Mouse (Mus musculus): ENCODE measurements at regions not wholly inside any gene's neighbourhood (a gene's known extent, or its start where the extent isn't known, plus 50 kb on each side); places are given as distances from the start of the nearest gene placed in this dataset.

- Histone ChIP-seq H3K27ac (replicated peaks) (no peak overlapping the region), H3K9me3 (no peaks in the 10 kb centered on the region), H3K4me1 (no peaks in the 10 kb centered on the region), H3K27me3 (no peaks in the 10 kb centered on the region), H3K4me3 (no peak overlapping the region), H3K4me2 (replicated peaks) (no peak overlapping the region), H3K9ac (replicated peaks) (no peak overlapping the region), H3K36me3 (no peaks in the 10 kb centered on the region)
- ATAC-seq (ENCODE audit: low FRiP score, low read depth): no peak
- WGBS: 62% methylated on average over 5 of the region's 5 CpGs
These were observed 165.3 kb upstream of the Rnf32 start for GRCm38 (mm10) chr5:29030525-29030924.

- no peak overlapping the region for H3K4me3 ChIP-seq
- H3K4me2 ChIP-seq (replicated peaks): no peak overlapping the region
- H3K36me3 ChIP-seq: no peaks in the 10 kb centered on the region
- H3K4me1 ChIP-seq: no peaks in the 10 kb centered on the region
- no peak overlapping the region for H3K27ac ChIP-seq (replicated peaks)
- 86% methylated on average over 5 of the region's 5 CpGs for WGBS
- no peak for ATAC-seq (ENCODE audit: low FRiP score, low read depth)
- H3K27me3 ChIP-seq: no peaks in the 10 kb centered on the region
- H3K9me3 ChIP-seq: no peaks in the 10 kb centered on the region
- H3K9ac ChIP-seq (replicated peaks): no peak overlapping the region
These were observed 165.8 kb upstream of the Rnf32 start for GRCm38 (mm10) chr5:29029957-29030356.

- H3K4me3 ChIP-seq: no peak overlapping the region
- H3K4me1 ChIP-seq: no peaks in the 10 kb centered on the region
- H3K27ac ChIP-seq (replicated peaks): no peak overlapping the region
- ATAC-seq (ENCODE audit: low FRiP score, low read depth): no peak
- no peaks in the 10 kb centered on the region for H3K9me3 ChIP-seq
- no peak overlapping the region for H3K4me2 ChIP-seq (replicated peaks)
- no peaks in the 10 kb centered on the region for H3K36me3 ChIP-seq
- H3K27me3 ChIP-seq: no peaks in the 10 kb centered on the region
- no peak overlapping the region for H3K9ac ChIP-seq (replicated peaks)
These were observed 170.7 kb upstream of the Rnf32 start for GRCm38 (mm10) chr5:29025045-29025444.

- Histone ChIP-seq H3K4me2 (replicated peaks) (no peak overlapping the region), H3K4me3 (no peak overlapping the region), H3K9ac (replicated peaks) (no peak overlapping the region), H3K9me3 (no peaks in the 10 kb centered on the region), H3K4me1 (no peaks in the 10 kb centered on the region), H3K36me3 (no peaks in the 10 kb centered on the region), H3K27me3 (no peaks in the 10 kb centered on the region), H3K27ac (replicated peaks) (no peak overlapping the region)
- WGBS: 84% methylated on average over 2 of the region's 2 CpGs
- ATAC-seq (ENCODE audit: low FRiP score, low read depth): no peak
These were observed 203.0 kb upstream of the Rnf32 start for GRCm38 (mm10) chr5:28992796-28993195.

GRCm38 (mm10) chr5:28979932-28980331, 215.9 kb upstream of the Rnf32 start:
- no peaks in the 10 kb centered on the region for H3K27me3 ChIP-seq
- H3K4me2 ChIP-seq (replicated peaks): no peak overlapping the region
- H3K9me3 ChIP-seq: no peaks in the 10 kb centered on the region
- ATAC-seq (ENCODE audit: low FRiP score, low read depth): no peak
- 70% methylated on average over 1 of the region's 1 CpGs for WGBS
- H3K4me3 ChIP-seq: no peak overlapping the region
- no peaks in the 10 kb centered on the region for H3K36me3 ChIP-seq
- H3K4me1 ChIP-seq: no peaks in the 10 kb centered on the region
- no peak overlapping the region for H3K9ac ChIP-seq (replicated peaks)
- H3K27ac ChIP-seq (replicated peaks): no peak overlapping the region

- no peaks in the 10 kb centered on the region for H3K27me3 ChIP-seq
- no peak overlapping the region for H3K4me3 ChIP-seq
- H3K9ac ChIP-seq (replicated peaks): no peak overlapping the region
- H3K27ac ChIP-seq (replicated peaks): no peak overlapping the region
- H3K4me2 ChIP-seq (replicated peaks): no peak overlapping the region
- no peaks in the 10 kb centered on the region for H3K9me3 ChIP-seq
- no peak for ATAC-seq (ENCODE audit: low FRiP score, low read depth)
- no peaks in the 10 kb centered on the region for H3K4me1 ChIP-seq
- H3K36me3 ChIP-seq: no peaks in the 10 kb centered on the region
- 85% methylated on average over 2 of the region's 2 CpGs for WGBS
These were observed 225.4 kb upstream of the Rnf32 start for GRCm38 (mm10) chr5:28970404-28970803.

GRCm38 (mm10) chr5:28955036-28955435, 240.8 kb upstream of the Rnf32 start:
- H3K4me3 ChIP-seq: no peak overlapping the region
- no peaks in the 10 kb centered on the region for H3K4me1 ChIP-seq
- no peak overlapping the region for H3K27ac ChIP-seq (replicated peaks)
- no peak for ATAC-seq (ENCODE audit: low FRiP score, low read depth)
- H3K9me3 ChIP-seq: no peaks in the 10 kb centered on the region
- H3K36me3 ChIP-seq: no peaks in the 10 kb centered on the region
- no peak overlapping the region for H3K4me2 ChIP-seq (replicated peaks)
- H3K9ac ChIP-seq (replicated peaks): no peak overlapping the region
- H3K27me3 ChIP-seq: no peaks in the 10 kb centered on the region

- peaks cover 6% of the 10 kb centered on the region; the same call in 1 of the 2 replicates for H3K27me3 ChIP-seq
- ATAC-seq (ENCODE audit: low FRiP score, low read depth): no peak
- 61% methylated on average over 4 of the region's 4 CpGs for WGBS
These were observed 248.3 kb upstream of the Rnf32 start for GRCm38 (mm10) chr5:28947465-28947864.

GRCm38 (mm10) chr5:28943571-28944316, 252.0 kb upstream of the Rnf32 start:
- 51% methylated on average over 13 of the region's 13 CpGs for WGBS
- Histone ChIP-seq H3K9me3 (no peaks in the 10 kb centered on the region), H3K36me3 (no peaks in the 10 kb centered on the region), H3K4me3 (no peak overlapping the region), H3K4me2 (replicated peaks) (no peak overlapping the region), H3K27me3 (peaks cover 10% of the 10 kb centered on the region; the same call in 1 of the 2 replicates), H3K27ac (replicated peaks) (no peak overlapping the region), H3K9ac (replicated peaks) (no peak overlapping the region), H3K4me1 (0 out of 2 replicates have a peak, but pooled peaks cover 4% of the 10 kb centered on the region)
- ATAC-seq (ENCODE audit: low FRiP score, low read depth): no peak

More at GRCm38 (mm10) chr5:28947465-28947864, 248.3 kb upstream of the Rnf32 start:
- H3K36me3 ChIP-seq: no peaks in the 10 kb centered on the region
- no peak overlapping the region for H3K27ac ChIP-seq (replicated peaks)
- H3K9me3 ChIP-seq: no peaks in the 10 kb centered on the region
- H3K9ac ChIP-seq (replicated peaks): no peak overlapping the region
- H3K4me2 ChIP-seq (replicated peaks): no peak overlapping the region
- H3K4me3 ChIP-seq: no peak overlapping the region
- H3K4me1 ChIP-seq: 0 out of 2 replicates have a peak, but pooled peaks cover 4% of the 10 kb centered on the region

GRCm38 (mm10) chr5:28940972-28941371, 254.8 kb upstream of the Rnf32 start:
- ATAC-seq (ENCODE audit: low FRiP score, low read depth): no peak
- 74% methylated on average over 5 of the region's 5 CpGs for WGBS
- Histone ChIP-seq H3K27ac (replicated peaks) (no peak overlapping the region), H3K4me1 (0 out of 2 replicates have a peak, but pooled peaks cover 4% of the 10 kb centered on the region), H3K4me3 (no peak overlapping the region), H3K27me3 (peaks cover 10% of the 10 kb centered on the region; the same call in 1 of the 2 replicates), H3K36me3 (no peaks in the 10 kb centered on the region), H3K9ac (replicated peaks) (no peak overlapping the region), H3K4me2 (replicated peaks) (no peak overlapping the region), H3K9me3 (no peaks in the 10 kb centered on the region)

GRCm38 (mm10) chr5:28919296-28920063, 276.3 kb upstream of the Rnf32 start:
- no peaks in the 10 kb centered on the region for H3K4me1 ChIP-seq
- H3K27ac ChIP-seq (replicated peaks): no peak overlapping the region
- H3K9ac ChIP-seq (replicated peaks): no peak overlapping the region
- H3K9me3 ChIP-seq: no peaks in the 10 kb centered on the region
- no peaks in the 10 kb centered on the region for H3K27me3 ChIP-seq
- no peak overlapping the region for H3K4me3 ChIP-seq
- WGBS: 88% methylated on average over 4 of the region's 4 CpGs
- ATAC-seq (ENCODE audit: low FRiP score, low read depth): no peak
- H3K36me3 ChIP-seq: no peaks in the 10 kb centered on the region
- no peak overlapping the region for H3K4me2 ChIP-seq (replicated peaks)

GRCm38 (mm10) chr5:28904500-28904899, 291.3 kb upstream of the Rnf32 start:
- Histone ChIP-seq H3K27ac (replicated peaks) (no peak overlapping the region), H3K27me3 (0 out of 2 replicates have a peak, but pooled peaks cover 6% of the 10 kb centered on the region)

More at GRCm38 (mm10) chr5:28904500-28904899, 291.3 kb upstream of the Rnf32 start:
- ATAC-seq (ENCODE audit: low FRiP score, low read depth): no peak
- Histone ChIP-seq H3K36me3 (no peaks in the 10 kb centered on the region), H3K9ac (replicated peaks) (no peak overlapping the region), H3K4me1 (peaks cover 13% of the 10 kb centered on the region), H3K4me3 (no peak overlapping the region), H3K4me2 (replicated peaks) (no peak overlapping the region), H3K9me3 (0 out of 2 replicates have a peak, but pooled peaks cover 3% of the 10 kb centered on the region)
- WGBS: 42% methylated on average over 4 of the region's 4 CpGs

All from midbrain, embryonic 12.5 days (tissue).